Mouse (Mus musculus) olfactory bulb, adult 2 months (tissue): ENCODE results near the gene Dis3l2.
A peak's percentile ranks its signal among the peaks of the same experiment; 100 is the strongest.

Experiments
- CTCF ChIP-seq: fragments of 200-500 bp; IDR thresholded peaks from 2 replicates; pipeline ENCODE4 v1.5.1; 2012; ENCODE audit warnings: low read depth, mild to moderate bottlenecking, low read length, moderate library complexity; ENCODE audit not compliant: insufficient read depth
- POLR2A ChIP-seq: fragments of 200-500 bp; IDR thresholded peaks from 2 replicates; pipeline ENCODE4 v1.6.1; 2012; ENCODE audit warnings: mild to moderate bottlenecking, low read depth, low read length, moderate library complexity; ENCODE audit not compliant: insufficient read depth

- no peak for TF ChIP-seq POLR2A
- TF ChIP-seq CTCF, result peak; percentile 82
Measured at GRCm38 (mm10) chr1:86669552-86670273, 33.9 kb upstream of the Dis3l2 start.
